Mouse (Mus musculus): ENCODE data around the gene Obox5. TPM values are rescaled to one million over a fixed set of nuclear protein-coding genes. Genes with fewer than 3 reads are reported as not detected.
"Not testable (repeated sequence)": the region's sequence is repeated elsewhere in the genome, so short reads cannot be mapped to it uniquely, and the experiment has no call there.

Obox5 gene
- not detected in 2 replicates for polyA plus RNA-seq (2015; fragmentation: Nextera tagmentation; extraction: Ambion mirVana)

GRCm38 (mm10) chr7:15749831-15750230 is at the start of gene Obox5:
Obox5 (plus strand) TSS chr7:15750131.
- not testable (repeated sequence) for H3K9me3 ChIP-seq (ENCODE audit: control insufficient read depth, low read length); H3K4me3 ChIP-seq (ENCODE audit: low read length); H3K4me1 ChIP-seq (ENCODE audit: control insufficient read depth, insufficient read depth, low read length); H3K27ac ChIP-seq (ENCODE audit: low read length); H3K36me3 ChIP-seq (ENCODE audit: control insufficient read depth, insufficient read depth, low read length); ATAC-seq; H3K27me3 ChIP-seq (replicated peaks; ENCODE audit: control insufficient read depth, insufficient read depth, low read length); H3K4me2 ChIP-seq (ENCODE audit: low read depth, low read length); H3K9ac ChIP-seq (ENCODE audit: low read depth, low read length)
- 73% methylated on average over 2 of the region's 2 CpGs for whole genome bisulfite sequencing

GRCm38 (mm10) chr7:15749296-15749695 is 635 bp upstream of the Obox5 start:
- H3K9ac ChIP-seq (ENCODE audit: low read depth, low read length); H3K36me3 ChIP-seq (ENCODE audit: control insufficient read depth, insufficient read depth, low read length); H3K4me3 ChIP-seq (ENCODE audit: low read length); H3K4me2 ChIP-seq (ENCODE audit: low read depth, low read length); H3K9me3 ChIP-seq (ENCODE audit: control insufficient read depth, low read length); H3K27me3 ChIP-seq (replicated peaks; ENCODE audit: control insufficient read depth, insufficient read depth, low read length); H3K27ac ChIP-seq (ENCODE audit: low read length); ATAC-seq; H3K4me1 ChIP-seq (ENCODE audit: control insufficient read depth, insufficient read depth, low read length): not testable (repeated sequence)
- 64% methylated on average over 5 of the region's 5 CpGs for WGBS

Other genes starting within 250 kb of the Obox5 start
- not detected in 2 replicates for gene Obox3, start 110.2 kb upstream of the Obox5 start, polyA plus RNA-seq (2015; fragmentation: Nextera tagmentation; extraction: Ambion mirVana)
- not detected in 2 replicates for gene Obox6, start 89.5 kb downstream of the Obox5 start, polyA plus RNA-seq (2015; fragmentation: Nextera tagmentation; extraction: Ambion mirVana)
- not detected in 2 replicates for gene Crx, start 129.8 kb downstream of the Obox5 start, polyA plus RNA-seq (2015; fragmentation: Nextera tagmentation; extraction: Ambion mirVana)
- gene Crxos, start 132.5 kb downstream of the Obox5 start, polyA plus RNA-seq (2015; fragmentation: Nextera tagmentation; extraction: Ambion mirVana) = not detected in 2 replicates
- gene Selenow, start 172.3 kb downstream of the Obox5 start, polyA plus RNA-seq (2015; fragmentation: Nextera tagmentation; extraction: Ambion mirVana) = 646 and 660 TPM in 2 replicates
- gene Nop53, start 195.9 kb downstream of the Obox5 start, polyA plus RNA-seq (2015; fragmentation: Nextera tagmentation; extraction: Ambion mirVana) = 153 and 156 TPM in 2 replicates
- 48.1 and 50.9 TPM in 2 replicates for gene Ehd2, start 217.4 kb downstream of the Obox5 start, polyA plus RNA-seq (2015; fragmentation: Nextera tagmentation; extraction: Ambion mirVana)